Mouse (Mus musculus): ENCODE measurements around the gene Hist2h3b.

- no peak for TF ChIP-seq POLR2A (IDR thresholded peaks at IDR 0.05; ENCODE audit: control insufficient read depth, extremely low read depth, insufficient read depth, low read length, poor library complexity)
- no peak for TF ChIP-seq CTCF (IDR thresholded peaks at IDR 0.05; ENCODE audit: borderline replicate concordance, control insufficient read depth, extremely low read depth, insufficient read depth, low read length, poor library complexity)
These were observed 31.0 kb upstream of the Hist2h3b start for GRCm38 (mm10) chr3:96237335-96237903.

Measured in thymus, adult 2 months (tissue).